Mouse (Mus musculus) kidney, postnatal 36 days (tissue): ENCODE results near the gene Ing4.
"Not testable (repeated sequence)": the region's sequence is repeated elsewhere in the genome, so short reads cannot be mapped to it uniquely, and the experiment has no call there.

Source experiments
- DNase-seq, 2 experiments: peaks; one replicate each; pipeline ENCODE4 v3.0.0; 2021 to 2022; ENCODE audit warnings: mixed read lengths in 2 of 2

Gene Ing4

DNA sequence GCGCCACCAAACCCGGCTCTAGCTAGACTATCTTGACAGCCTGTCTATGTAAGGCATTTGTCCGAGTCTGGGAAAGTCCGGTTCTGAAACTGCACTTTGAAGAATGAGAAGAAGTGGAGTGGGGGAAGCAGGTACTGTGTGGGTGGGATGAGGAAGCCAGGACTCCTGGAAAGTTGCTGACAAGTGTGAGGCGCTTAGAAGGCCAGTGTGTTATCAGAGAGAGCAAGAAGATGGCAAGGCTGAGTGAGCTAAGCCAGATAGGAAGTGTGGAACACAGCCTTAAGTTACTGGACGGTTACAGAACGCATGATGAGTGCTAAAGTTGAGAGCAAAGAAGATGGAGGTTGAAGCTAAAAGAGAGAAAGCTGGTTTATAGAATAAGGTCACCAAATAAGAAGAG, 2.5 kb downstream of the Ing4 start:
- no peak for DNase-seq

DNA sequence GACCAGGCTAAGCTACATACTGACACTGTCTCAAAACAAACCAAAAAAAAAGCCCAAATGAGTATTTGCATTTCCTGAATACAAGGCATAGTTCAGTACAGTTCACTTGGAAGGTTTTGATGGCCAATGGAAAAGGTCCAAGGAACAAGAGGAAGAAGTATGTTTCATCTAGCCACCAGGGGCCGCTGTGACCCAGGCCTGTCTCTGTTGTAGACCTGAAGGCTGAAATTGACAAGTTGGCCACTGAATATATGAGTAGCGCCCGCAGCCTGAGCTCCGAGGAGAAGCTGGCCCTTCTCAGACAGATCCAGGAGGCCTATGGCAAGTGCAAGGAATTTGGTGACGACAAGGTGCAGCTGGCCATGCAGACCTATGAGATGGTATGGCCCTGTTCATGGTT, 7.1 kb downstream of the Ing4 start:
- DNase-seq: peak; percentile 78 to 93

DNA sequence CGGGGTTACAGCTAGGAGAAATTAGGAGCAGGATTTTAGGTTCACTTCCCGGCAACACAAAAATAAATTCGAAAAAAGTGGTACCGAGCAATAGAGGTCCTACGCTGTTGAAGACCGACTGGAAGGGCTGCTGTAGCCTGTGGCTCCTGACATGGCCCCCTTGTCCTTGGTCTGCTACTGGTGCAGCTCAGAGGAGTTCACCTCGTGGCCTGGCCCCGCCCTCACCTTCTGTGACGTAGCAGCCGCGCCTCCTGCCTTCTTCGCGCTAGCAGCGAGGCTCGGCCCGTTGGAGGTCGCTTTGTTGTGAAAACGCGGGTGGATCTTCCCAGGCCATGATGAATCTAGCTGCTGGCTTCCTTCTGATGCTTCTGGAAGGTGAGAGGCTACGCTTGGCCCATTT, 10.1 kb downstream of the Ing4 start, which contains the start of gene Acrbp:
Acrbp (plus strand) TSS at position 12 of the 400 bp plus-strand sequence.
- DNase-seq: peak in 1 of 2 experiments; percentile 39

DNA sequence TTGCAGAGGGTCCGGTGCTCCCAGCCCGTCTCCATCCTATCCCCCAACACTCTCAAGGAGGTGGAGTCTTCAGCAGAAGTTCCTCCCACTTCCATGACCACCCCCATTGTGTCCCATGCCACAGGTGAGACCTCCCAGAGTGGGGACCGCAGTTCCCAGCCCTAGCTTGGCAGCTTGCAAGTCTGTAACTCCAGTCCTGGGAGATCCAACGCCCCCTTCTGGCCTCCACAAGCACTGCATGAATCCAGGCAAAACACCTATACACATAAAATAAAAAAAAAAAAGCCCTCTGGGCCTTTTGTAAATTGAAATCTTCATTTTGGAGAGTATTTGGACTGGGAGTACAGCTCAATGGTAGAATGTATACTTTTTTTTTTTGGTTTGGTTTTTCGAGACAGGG, 11.7 kb downstream of the Ing4 start:
- peak in 1 of 2 experiments; percentile 30 for DNase-seq

DNA sequence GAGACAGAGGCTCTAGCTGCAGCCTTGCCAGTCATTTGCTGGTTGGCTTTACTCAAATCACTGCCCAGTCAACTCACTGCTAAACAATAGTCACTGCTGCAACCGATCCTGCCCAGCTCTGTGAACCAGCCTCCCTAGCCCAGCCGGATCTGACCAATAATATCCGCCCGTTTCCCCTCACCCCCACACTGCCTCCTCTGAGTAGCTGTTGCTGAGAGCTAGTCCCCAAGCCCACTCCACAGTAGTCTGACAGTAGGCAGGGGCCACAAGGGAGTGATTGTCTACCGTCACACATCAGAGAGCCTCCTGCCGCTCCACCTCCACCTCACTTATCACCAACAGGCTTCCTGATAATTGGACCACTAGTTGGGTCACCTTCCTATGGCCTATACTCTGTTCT, 21.9 kb downstream of the Ing4 start:
- no peak for DNase-seq

DNA sequence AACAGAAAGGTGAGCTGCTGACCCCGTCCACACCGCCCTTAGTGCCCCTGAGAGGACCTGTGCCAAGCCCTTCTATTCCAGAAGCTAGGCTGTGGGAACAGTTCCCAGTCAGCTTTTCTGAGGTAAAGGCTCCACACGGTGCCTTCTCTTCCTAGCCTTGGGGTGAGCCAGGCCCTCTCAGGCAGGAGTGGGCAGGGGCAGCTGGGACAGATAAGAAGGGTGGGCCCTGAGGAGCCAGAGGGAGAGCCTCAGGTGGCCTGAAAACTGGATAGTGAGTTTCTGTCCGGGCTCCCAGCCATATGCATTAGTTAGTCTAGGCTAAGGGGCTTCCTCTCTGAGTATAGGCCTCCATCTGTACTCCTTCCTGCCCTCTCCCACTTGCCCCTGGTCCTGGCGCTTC, 23.0 kb downstream of the Ing4 start:
- no peak for DNase-seq

DNA sequence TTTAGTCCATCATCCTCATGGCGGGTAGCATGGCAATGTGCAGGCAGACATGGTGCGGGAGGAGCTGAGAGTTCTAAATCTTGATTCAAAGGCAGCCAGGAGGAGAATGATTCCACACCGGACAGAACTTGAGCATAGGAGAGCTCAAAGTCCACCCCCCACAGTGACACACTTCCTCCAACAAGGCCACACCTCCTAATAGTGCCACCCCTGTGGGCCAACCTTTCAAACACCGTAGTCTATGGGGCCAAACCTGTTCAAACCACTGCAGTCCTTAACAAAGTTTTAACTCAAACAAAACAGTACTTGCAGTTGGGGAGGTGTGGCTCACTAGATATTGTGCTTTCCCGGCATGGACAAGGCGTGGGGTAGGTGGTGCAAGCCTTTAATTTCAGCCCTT, 24.3 kb downstream of the Ing4 start:
- peak in 1 of 2 experiments; percentile 26 for DNase-seq

DNA sequence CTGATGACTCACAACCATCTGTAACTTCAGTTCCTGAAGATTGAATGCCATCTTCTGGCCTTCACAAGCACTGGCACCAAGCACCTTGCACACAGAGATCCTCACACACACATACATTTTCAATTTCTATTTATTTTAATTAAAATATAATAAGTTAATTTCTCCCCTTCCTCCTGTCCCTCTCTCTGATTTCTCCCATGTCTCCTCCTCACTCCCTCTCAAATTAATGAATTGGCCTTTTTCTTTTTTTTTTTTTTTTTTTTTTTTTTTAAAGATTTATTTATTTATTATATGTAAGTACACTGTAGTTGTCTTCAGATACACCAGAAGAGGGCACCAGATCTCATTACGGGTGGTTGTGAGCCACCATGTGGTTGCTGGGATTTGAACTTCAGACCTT, 25.7 kb downstream of the Ing4 start:
- DNase-seq: not testable (repeated sequence)

DNA sequence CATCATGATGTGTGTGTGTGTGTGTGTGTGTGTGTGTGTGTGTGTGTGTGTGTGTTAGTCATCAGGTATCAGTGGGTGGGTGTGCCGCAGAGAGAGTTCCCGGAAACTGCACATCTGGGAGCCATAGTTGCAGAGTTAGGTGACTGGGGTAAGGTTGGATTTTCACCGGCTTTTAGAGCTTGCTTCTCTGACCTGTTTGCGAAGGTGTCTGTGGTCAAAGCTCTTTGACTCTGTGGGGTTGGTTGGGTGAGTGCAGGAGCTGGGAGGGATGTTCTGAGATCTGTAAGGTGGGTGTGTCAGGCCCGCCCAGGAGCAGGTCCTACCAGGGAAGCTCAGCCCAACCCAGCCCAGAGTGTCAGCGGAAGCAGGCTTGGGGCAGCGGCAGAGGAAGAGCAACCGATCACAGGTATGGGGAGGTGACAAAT, 28.0 kb downstream of the Ing4 start, which contains the start of gene Lpar5:
Lpar5 (plus strand) TSS at position 350 of the 425 bp plus-strand sequence.
- no peak for DNase-seq

DNA sequence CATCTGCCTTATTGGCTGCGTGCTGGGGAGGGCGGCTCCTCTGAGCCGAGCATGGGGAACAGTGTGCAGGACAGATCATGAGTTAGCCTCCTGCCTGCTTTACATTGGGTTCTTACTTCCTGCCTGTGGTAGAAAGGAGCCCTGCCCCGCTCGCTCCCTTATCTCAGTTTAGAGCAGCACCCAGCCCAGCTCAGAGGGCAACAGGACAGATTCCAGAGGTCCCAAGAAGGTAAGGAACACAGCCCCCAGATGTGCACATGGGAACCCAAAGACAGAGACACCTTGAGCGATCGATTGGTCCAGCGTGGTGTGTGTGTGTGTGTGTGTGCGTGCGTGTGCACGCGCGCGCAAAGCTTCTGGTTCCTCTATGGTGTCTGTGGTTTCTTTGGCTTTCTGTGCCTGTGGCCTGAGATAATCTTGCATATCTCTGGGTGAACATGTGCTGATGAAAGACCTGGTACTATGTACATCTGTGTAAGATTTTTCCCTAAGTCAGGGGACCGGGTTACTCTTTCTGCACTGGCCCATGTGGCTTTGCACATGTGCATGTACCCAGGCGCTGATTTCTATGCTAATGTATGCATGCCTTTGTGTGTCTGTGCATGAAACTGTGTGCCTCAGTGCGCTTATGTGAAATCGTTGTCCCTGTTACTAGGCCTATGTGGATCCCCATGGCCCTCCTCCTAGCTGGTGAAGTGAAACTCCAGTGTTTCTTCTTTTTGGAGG, 31.8 kb downstream of the Ing4 start:
- DNase-seq: no peak

DNA sequence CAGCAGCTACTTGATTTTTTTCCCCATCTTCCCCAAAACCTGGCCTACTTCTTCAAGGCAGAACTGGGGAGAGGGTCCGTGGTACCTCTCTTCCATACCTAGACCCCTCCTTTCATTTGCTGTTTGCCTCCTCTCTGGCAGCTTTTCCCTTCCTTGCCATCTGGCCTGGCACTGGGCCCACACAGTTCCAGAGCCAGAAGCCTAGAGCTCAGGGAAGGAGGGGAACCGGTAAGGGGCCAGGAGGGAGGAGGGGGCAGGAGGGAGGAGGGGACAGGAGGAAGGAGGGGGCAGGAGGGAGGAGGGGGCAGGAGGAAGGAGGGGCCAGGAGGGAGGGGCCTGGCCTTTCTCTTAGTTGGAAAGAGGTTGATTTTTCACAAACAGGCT, 32.3 kb downstream of the Ing4 start:
- DNase-seq: peak in 1 of 2 experiments; percentile 43

DNA sequence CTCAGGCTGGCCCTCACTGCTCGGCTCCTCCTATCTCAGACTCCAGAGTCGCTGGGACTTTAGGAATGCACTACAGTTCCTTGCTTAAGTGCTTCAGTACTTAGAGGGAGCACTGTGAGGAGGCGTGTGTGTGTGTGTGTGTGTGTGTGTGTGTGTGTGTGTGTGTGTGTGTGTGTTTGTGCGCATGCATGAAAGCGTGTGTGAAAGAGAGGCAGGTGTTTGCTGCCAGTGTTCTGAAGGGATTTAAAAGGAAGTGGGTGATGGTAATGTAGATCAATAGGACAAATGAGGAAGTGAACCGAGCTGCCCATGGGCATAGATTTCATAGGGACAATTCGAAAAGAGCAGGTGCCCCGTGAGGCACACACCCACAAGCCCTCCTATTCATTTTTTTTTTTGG, 34.3 kb downstream of the Ing4 start:
- no peak for DNase-seq

DNA sequence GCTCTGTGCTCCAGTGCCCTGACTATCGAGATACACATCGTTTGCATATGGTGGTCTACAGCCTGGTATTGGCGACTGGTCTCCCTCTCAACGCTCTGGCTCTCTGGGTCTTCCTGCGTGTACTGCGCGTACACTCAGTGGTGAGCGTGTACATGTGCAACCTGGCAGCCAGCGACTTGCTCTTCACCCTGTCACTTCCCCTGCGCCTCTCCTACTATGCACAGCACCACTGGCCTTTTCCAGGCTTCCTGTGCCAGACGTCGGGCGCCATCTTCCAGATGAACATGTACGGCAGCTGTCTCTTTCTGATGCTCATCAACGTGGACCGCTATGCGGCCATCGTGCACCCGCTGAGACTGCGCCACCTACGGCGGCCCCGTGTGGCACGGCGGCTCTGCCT, 41.8 kb downstream of the Ing4 start:
- DNase-seq: no peak

DNA sequence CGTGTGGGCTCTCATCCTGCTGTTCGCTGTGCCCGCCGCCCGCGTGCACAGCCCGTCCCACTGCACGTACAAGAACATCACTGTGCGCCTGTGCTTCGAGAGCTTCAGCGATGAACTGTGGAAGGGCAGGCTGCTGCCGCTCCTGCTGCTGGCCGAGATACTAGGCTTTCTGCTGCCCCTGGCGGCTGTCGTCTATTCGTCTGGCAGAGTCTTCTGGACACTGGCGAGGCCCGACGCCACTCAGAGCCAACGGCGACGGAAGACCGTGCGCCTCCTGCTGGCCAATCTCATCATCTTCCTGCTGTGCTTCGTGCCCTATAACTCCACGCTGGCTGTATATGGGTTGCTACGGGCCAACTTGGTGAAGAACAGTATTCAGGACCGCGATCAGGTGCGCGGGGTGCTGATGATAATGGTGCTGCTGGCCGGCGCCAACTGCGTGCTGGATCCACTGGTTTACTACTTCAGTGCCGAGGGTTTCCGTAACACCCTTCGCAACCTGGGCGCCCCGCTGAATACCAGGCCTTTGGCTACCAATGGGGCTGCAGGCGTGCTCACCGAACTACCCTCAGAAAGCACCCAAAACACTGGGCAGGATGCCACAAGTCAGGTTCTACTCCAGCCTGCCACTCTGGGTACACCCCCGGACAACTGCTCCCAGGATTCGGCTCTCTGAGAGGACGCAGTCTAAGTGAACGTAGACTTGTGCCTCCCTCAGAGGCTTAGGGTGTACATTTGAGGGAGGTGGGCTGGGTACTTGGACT, 42.4 kb downstream of the Ing4 start:
- peak; percentile 95 to 96 for DNase-seq

DNA sequence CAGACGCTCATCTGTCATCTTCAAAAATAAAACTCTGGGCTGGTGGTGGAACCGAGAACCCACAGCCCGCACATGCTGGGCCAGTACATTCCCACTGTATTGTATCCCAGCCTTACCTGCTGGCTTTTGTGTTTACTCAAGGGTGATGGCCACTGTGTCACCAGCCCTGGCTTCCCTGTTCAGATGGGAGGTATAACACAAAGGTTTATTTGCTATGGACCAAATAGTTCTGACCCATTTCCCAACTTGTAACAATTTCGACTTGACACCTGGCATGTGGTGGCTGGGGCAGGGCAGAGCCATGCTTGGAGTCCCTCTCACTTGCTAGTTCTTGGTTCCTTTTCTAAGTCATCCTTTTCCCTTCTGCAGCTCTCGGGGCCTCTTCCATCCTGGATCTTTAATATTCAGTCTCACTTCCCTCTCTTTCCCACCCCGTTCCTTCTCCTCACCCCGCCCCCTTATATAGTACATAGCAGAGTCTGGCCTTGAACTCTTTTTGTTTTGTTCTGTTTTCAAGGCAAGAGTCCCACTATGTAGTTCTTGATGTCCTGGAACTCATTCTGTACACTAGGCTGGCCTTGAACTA, 43.3 kb downstream of the Ing4 start:
- DNase-seq: no peak

DNA sequence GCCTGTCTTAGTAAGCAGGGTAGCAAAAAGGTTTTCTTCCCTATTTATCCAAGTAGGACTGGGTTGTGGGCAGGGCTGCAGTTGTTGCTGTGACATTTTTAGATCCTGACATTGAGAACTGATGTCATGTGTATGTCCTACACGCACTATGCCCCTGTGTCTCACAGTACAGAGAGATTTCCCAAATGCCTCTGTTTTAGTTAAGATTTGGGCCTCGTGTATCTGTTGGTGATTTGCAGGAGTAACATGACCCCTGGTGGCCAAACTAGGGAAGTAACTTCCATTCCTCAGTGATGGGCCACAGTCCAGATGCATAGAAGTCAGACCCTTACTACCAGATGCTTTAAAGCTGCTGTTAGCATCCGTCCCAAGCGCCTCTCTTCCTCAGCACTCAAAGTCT, 44.9 kb downstream of the Ing4 start:
- DNase-seq: peak; percentile 65 to 74

DNA sequence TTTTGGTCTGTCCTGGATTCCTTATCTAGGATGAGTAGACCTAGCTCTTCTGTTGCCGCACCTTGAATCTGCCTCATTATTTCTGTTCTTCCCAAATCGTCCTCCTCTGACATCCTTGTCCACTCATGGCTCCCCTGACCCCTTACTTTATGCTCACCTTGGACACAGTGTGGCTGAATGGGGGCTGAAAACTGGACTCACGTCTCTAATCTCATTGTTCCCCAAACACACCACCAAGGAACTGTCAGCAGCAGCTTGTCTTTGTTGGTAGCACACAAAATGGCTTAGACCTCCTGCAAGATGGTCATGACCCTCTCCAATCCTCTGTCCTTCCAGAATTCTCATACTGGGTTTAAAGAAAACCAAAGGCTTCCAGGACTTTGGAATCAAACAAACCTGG, 48.4 kb downstream of the Ing4 start:
- no peak for DNase-seq

DNA sequence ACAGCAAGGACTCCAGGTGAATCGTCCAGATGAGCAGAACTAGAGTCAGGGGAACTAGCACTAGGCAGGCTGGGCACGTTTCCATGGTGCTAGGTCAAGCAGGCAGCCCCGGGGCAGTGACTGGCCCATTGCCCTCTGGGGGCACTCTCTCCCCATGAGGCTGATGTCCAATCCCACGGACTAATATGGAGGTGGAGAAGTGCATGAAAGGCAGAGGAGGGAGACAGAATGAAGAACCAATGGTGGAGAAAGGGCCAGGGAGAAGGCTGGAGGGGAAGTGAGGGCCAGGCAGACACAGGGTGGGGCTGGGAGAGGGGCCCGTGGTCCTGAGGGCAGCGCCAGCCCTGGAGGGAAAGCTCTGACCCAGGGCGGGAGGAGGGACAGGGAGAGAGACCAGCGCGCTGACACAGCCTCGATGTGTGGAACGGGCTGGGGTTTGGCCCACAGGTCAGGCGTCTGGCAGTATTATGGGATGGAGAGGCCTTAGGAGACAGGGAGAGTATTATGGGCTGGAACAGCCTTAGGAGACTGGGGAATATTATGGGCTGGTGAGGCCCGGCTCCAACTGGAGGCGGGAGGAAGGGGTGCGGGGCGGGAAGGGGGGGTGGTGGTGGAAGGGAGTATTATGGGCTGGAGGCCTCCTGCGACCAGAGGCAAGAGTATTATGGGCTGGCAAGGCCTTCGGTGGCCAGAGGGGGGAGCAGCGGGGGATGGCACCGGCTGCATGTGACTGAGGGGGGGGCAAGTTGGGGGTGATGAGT, 49.2 kb downstream of the Ing4 start:
- peak; percentile 92 to 93 for DNase-seq

DNA sequence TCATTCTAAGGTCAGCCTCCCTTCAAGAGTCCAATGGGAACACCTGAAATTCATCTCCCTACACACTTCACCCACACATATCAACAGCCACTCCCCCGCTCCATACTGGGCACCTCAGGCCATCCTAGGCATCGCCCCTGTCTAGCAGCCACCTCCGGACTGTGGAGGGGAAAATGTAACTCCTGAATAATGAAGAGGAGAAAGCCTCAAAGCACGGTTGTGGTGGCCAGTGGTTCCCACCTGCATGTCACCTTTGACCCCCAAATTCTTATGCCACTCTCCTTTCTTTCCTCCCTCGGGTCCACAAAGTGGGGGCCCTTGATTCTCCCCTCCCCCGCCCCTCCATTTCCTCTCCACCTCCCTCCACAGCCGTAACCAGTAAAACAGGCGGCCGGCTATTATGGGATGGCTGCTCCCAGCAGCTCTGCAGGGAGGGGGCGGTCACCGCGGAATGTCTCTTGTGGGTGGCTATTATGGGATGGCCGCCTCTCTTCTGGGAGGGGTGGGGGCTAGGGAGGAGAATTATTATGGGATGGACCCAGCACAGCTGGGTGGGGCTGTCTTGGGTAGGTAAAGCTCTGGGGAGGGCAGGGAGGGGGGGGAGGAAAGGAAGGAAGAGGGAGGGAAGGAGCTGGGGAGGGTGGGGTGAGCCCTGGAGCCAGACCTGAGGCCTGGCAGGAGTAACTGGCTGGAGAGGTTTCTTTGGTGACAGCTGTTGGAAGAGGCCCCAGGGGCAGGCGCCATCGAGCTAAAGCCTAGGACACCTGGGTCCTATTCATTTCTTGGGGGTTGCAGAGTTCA, 50.2 kb downstream of the Ing4 start:
- peak; percentile 87 to 92 for DNase-seq

DNA sequence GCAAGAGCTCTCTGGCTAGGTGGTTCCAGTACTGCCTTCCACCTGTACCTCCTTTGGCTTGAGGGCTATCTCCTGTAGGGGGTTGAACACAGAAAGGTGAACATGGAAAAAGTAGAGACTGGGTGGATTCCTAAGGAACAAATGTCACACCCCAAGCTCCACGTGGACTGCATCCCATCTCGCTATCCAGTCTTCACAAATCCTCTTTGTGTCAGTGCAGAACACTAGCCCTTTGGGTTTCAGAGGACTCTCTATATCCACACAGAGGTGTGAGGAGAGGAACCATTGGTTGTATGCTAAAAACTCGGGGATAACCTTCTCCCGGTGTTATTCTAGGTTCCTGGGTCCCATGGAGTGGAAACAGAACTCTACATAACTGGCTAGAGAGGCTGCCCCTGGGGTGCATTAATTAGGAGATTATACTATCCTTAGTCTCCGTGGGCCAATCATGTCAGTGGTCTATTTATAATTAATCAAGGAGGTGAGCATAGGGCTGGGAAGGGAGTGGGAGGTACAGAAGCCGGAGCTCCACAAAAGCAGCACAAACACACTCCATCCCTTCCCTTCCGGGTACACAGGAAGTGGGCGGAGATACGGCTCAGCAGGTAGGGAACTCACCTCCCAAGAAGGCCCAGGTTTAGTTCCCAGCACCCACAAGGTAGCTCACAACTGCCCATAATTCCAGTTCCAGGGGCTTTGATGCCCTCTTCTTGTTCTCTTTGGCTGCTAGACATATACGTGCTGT, 51.0 kb downstream of the Ing4 start:
- no peak for DNase-seq

DNA sequence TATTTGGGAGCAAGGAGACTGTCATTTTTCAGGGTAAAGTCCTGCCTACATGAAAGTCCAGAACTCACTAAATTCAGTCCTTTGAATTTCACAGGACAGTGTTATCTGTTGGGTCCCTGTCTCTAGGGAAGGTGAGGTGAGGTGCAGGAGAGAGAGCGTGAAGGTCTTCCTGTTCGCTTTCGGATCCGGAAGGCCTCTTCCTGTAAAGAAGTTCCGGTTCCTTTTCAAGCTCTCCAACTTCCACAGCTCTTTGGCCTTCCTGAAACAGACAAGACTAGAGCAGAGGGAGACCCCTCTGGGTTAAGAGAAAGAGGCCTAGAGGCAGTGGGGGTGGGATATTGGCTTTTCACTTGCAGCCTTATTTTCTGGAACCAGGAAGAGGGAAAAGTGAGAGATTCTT, 52.8 kb downstream of the Ing4 start:
- DNase-seq: no peak
